Mouse (Mus musculus) frontal cortex, postnatal 10 days (tissue): ENCODE results near the gene Gm42878.
"Not testable (repeated sequence)": the region's sequence is repeated elsewhere in the genome, so short reads cannot be mapped to it uniquely, and the experiment has no call there.

Experiments
- DNase-seq, 2 experiments: peaks; one replicate each; pipeline ENCODE4 v3.0.0; 2022; ENCODE audit warnings: low spot score in 2 of 2, mixed read lengths in 1 of 2

The Gm42878 gene

GRCm38 (mm10) chr5:121564468-121564895 lies 19.2 kb upstream of the Gm42878 start:
- DNase-seq, result peak; percentile 67 to 74

GRCm38 (mm10) chr5:121562436-121562835 lies 17.2 kb upstream of the Gm42878 start:
- DNase-seq, result no peak

DNA sequence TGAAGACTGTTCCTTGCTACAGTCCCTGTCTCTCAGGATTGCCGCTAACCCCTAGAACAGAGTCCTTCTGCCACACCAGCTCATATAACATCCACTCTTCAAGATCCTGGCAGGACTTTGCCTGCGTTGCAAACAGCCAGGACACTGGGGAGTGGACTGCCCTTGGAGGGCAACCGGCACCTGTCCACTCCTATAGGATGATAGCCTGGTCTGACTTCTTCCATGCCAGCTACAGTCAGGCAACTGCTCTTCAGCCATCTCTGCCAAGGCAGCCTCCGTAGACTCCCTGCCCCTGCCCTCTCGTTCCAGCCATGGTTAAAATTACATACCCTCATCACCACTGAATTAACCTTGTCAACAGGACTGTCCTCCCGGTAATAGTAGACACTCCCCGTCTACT lies 3.9 kb upstream of the Gm42878 start:
- no peak for DNase-seq

DNA sequence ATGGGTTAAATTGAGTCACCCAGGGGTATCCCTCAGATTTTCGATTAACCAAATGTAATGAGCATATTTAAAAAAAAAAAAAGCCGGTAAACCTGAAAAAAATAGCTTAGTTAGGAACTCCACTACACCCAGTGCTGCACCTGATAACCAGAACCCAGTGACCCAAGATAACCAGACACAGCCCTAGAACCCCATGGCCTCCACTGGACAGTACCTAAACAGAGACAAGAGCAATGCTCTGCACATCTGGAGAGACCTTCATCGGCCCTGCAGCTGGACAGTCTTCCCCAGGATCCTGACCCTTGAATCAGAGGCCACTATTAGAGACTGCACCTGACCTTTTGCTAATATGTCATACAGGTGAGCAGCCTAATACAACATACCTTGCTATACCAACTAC lies 1.8 kb upstream of the Gm42878 start:
- DNase-seq, result no peak

GRCm38 (mm10) chr5:121546530-121546895 lies 1.2 kb upstream of the Gm42878 start:
- DNase-seq, result peak in 1 of 2 experiments; percentile 43

- peak; percentile 95 to 96 for DNase-seq
Observed at GRCm38 (mm10) chr5:121545793-121546529, 679 bp upstream of the Gm42878 start, which contains the start of gene Mapkapk5. TSS of gene Mapkapk5 (minus strand) at chr5:121545905.

GRCm38 (mm10) chr5:121543370-121543769 lies 1.9 kb downstream of the Gm42878 start:
- DNase-seq, result no peak

- DNase-seq, result no peak
Observed at GRCm38 (mm10) chr5:121541235-121541634, 4.0 kb downstream of the Gm42878 start.

DNA sequence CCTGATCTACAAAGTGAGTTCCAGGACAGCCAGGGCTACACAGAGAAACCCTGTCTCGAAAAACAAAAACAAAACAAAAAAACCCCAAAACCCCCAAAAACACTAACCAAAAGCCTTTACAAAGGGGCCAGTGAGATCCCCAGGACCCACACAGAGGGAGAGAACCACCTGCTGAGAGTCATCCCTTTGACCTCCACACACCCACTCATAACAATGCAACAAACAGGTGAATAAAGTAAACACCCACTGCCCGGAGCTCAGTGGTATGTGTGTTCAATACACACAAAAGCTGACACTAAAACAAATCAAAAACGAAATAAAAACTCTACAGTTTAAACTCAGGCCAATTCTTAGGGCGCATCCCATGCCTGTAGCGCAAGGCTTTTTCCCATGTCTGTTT lies 5.2 kb downstream of the Gm42878 start:
- DNase-seq, result no peak

GRCm38 (mm10) chr5:121537588-121537987 lies 7.7 kb downstream of the Gm42878 start:
- DNase-seq, result no peak

- no peak for DNase-seq
Observed at GRCm38 (mm10) chr5:121536921-121537555, 8.2 kb downstream of the Gm42878 start.

DNA sequence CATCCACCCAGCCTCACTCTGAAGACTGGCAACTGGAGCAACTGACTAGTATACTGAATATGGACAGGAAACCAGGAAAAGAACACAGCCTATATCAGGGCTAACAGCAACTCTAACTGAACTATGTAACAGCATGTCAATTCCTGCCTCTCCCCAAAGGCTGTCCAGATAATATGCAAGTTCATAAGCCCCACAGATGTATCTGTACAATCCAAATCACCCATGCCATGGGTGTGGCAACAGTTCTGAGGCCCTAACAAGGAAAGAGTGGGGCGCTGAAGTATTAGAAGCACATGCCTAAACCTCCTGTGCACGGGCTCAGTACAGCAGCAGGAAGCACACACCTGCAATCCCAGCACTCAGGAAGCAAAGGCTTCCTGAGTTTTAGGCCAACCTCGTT lies 10.2 kb downstream of the Gm42878 start:
- no peak for DNase-seq

GRCm38 (mm10) chr5:121534521-121534920 lies 10.8 kb downstream of the Gm42878 start:
- DNase-seq, result no peak

DNA sequence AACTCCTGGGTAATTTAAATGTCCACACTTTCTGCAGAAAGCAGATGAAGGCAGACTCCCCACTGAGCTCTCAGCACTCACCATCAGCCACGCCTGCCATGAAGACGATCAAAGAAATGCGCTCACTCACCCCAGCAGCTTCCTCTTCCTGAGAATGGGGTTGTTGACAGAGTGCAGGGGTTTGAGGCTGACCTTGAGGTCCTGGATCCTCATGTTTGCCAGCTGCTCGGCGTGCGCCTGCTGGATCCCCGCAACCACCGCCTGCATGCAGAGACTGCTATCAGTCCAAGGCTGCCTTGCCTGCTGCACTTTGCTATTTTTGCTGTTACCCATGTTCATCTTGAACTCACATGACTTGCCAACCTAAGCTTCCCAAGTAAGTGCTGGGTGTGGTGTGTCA lies 18.3 kb downstream of the Gm42878 start:
- no peak for DNase-seq

- no peak for DNase-seq
Observed at GRCm38 (mm10) chr5:121526526-121526925, 18.8 kb downstream of the Gm42878 start.

DNA sequence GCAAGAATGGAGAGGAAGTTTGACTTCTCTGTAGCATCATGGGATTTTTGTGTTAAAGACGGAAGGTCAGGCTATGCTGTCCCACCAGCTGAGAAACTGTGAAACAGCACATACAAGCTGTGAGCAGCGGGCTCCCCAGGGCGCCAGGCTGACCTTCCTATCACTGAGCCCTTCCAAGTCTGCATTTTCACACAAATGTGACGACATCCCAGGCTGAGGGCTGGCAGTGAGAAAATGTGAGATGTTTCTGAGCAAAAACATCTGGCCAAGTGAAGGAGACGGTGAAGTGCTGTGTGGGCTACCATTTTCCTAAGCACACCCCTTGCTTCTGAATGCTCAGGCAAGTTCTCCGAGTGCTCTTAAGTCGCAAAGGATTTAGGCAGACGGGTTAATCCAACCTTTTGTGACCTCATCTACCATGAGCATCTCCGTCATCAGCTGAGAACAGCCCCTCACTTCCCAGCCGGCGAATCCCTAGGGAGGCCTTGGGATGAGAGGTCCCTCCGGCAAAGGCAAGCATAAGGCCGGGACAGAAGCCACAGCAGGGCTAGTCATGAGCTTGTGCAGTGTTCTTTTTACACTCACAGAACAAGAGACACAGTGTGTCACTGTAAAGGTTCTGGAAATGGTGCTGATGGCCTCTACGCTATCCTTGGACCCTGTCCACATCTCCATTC lies 19.4 kb downstream of the Gm42878 start:
- no peak for DNase-seq

GRCm38 (mm10) chr5:121519758-121520157 lies 25.5 kb downstream of the Gm42878 start:
- not testable (repeated sequence) for DNase-seq

GRCm38 (mm10) chr5:121518983-121519382 lies 26.3 kb downstream of the Gm42878 start:
- no peak for DNase-seq

GRCm38 (mm10) chr5:121510009-121510408 lies 35.3 kb downstream of the Gm42878 start:
- DNase-seq, result no peak

GRCm38 (mm10) chr5:121506846-121507245 lies 38.4 kb downstream of the Gm42878 start:
- no peak for DNase-seq

GRCm38 (mm10) chr5:121503231-121503630 lies 42.1 kb downstream of the Gm42878 start, which contains the start of gene Adam1b:
TSS of gene Adam1b (minus strand) at chr5:121503435.
- DNase-seq, result no peak

DNA sequence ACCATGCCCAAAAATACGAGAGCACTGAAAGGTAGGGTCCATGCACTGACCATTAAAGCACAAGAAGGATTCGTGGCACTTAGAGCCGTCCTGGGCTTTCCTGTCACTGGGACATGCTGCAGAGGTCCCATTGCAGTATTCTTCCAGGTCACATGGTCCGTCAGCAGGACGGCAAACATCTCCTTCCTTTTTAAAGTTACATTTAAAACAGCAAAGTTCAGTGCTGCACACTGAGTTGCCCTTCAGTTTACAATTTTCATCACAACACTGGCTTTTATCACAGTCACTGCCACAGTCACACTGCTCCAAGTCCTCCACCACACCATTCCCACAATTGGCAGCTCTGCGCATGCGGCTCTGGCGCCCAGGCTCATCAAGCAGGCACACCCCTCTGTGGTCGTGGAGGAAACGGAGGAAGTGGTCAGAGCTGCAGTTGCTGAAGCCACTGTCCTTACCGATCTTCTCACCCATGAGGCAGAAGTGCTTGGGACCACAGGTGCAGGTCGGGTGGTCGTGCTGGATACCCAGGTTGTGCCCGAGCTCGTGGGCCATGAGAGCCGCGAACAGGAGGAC lies 43.8 kb downstream of the Gm42878 start:
- not testable (repeated sequence) for DNase-seq
